ENCODE assay signal across 10 mouse cellular contexts in the genomic region with DNA sequence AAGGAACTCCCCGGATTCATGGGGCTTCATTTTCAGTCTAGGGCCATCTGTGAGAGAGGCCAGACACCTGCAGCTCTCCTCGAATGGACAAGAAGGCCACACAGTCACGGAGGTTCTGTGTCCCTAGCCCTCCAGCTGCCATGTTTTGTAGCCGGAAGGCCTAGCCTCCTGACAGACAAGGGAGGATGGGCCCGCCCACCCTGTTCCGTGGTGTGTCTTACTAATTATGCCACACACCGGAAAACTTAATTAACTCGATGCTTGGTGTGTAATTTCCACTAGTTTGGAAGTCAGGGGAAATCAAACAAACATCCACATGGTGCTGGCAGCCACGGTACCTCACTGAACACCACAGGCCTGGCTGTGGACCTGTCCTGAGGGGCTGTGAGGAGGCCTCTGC. TPM values are rescaled to one million over a fixed set of nuclear protein-coding genes. Genes with fewer than 3 reads are reported as not detected.
DNase-seq lines count a peak whose midpoint lies in the region; ATAC-seq lines count a peak whose summit lies in the region.
"Had no signal": no experiment of that assay in that cellular context is flagged by ENCODE, and none has a peak within 500 bp of the region (broad histone marks: within the 10 kb centered on the region; RNA-seq: fewer than 3 reads in every experiment).

No protein-coding gene starts in this region.

- H3K27me3 ChIP-seq in heart, embryonic 15.5 days, result no peaks in the 10 kb centered on the region
- no peaks in the 10 kb centered on the region for H3K27me3 ChIP-seq in embryonic facial prominence, embryonic 13.5 days
- H3K27me3 ChIP-seq in hindbrain, embryonic 15.5 days, result no peaks in the 10 kb centered on the region
- no peaks in the 10 kb centered on the region for H3K27me3 ChIP-seq in neural tube, embryonic 13.5 days
- H3K27me3 ChIP-seq: liver, embryonic 13.5 days; Patski had no signal

- no peak for DNase-seq in heart, postnatal 4 days
- no peak for DNase-seq in spleen, postnatal 14 days (ENCODE audit: low spot score in 2 of 2)
- no peak for DNase-seq in right cerebral cortex, adult 2 months (ENCODE audit: low spot score in 2 of 2)
- no peak for DNase-seq in adrenal gland, adult (ENCODE audit: inconsistent age in 2 of 2, low spot score in 1 of 2)
- DNase-seq: liver, embryonic 13.5 days had no signal

- ATAC-seq in heart, embryonic 15.5 days (replicated peaks; ENCODE audit: insufficient number of reproducible peaks, insufficient read depth, low FRiP score, low read depth), result no peak
- no peak for ATAC-seq in embryonic facial prominence, embryonic 13.5 days (ENCODE audit: insufficient number of reproducible peaks, insufficient read depth, low FRiP score, low TSS enrichment, low read depth)
- ATAC-seq in hindbrain, embryonic 15.5 days (ENCODE audit: low FRiP score, low read depth), result no peak
- no peak for ATAC-seq in neural tube, embryonic 13.5 days (ENCODE audit: low read depth)
- ATAC-seq: Patski had no signal

- peak overlapping the region; percentile 10; the same call in 1 of the 2 replicates for H3K27ac ChIP-seq in heart, embryonic 15.5 days
- peak overlapping the region; percentile 98 for H3K27ac ChIP-seq in embryonic facial prominence, embryonic 13.5 days
- H3K27ac ChIP-seq in hindbrain, embryonic 15.5 days (replicated peaks), result peak overlapping the region; percentile 87
- peak overlapping the region; percentile 99 for H3K27ac ChIP-seq in neural tube, embryonic 13.5 days (replicated peaks)
- H3K27ac ChIP-seq: liver, embryonic 13.5 days had no signal

- no peaks in the 10 kb centered on the region for H3K9me3 ChIP-seq in heart, embryonic 15.5 days (replicated peaks)
- H3K9me3 ChIP-seq in embryonic facial prominence, embryonic 13.5 days, result no peaks in the 10 kb centered on the region
- no peaks in the 10 kb centered on the region for H3K9me3 ChIP-seq in hindbrain, embryonic 15.5 days
- H3K9me3 ChIP-seq in neural tube, embryonic 13.5 days, result no peaks in the 10 kb centered on the region
- H3K9me3 ChIP-seq: liver, embryonic 13.5 days had no signal

- no peak overlapping the region for H3K4me3 ChIP-seq in heart, embryonic 15.5 days
- no peak overlapping the region for H3K4me3 ChIP-seq in embryonic facial prominence, embryonic 13.5 days
- no peak overlapping the region for H3K4me3 ChIP-seq in hindbrain, embryonic 15.5 days
- no peak overlapping the region for H3K4me3 ChIP-seq in neural tube, embryonic 13.5 days
- H3K4me3 ChIP-seq: liver, embryonic 13.5 days had no signal

- H3K36me3 ChIP-seq in heart, embryonic 15.5 days, result no peaks in the 10 kb centered on the region
- no peaks in the 10 kb centered on the region for H3K36me3 ChIP-seq in embryonic facial prominence, embryonic 13.5 days
- H3K36me3 ChIP-seq in hindbrain, embryonic 15.5 days, result no peaks in the 10 kb centered on the region
- H3K36me3 ChIP-seq in neural tube, embryonic 13.5 days, result no peaks in the 10 kb centered on the region
- H3K36me3 ChIP-seq: liver, embryonic 13.5 days had no signal

- WGBS in heart, embryonic 15.5 days, result 74% methylated on average over 9 of the region's 9 CpGs
- WGBS in embryonic facial prominence, embryonic 13.5 days, result 42% methylated on average over 9 of the region's 9 CpGs
- 35% methylated on average over 9 of the region's 9 CpGs for WGBS in hindbrain, embryonic 15.5 days
- WGBS in neural tube, embryonic 13.5 days, result 48% methylated on average over 9 of the region's 9 CpGs

- H3K4me2 ChIP-seq in heart, embryonic 15.5 days, result no peak overlapping the region
- no peak overlapping the region for H3K4me2 ChIP-seq in embryonic facial prominence, embryonic 13.5 days
- no peak overlapping the region for H3K4me2 ChIP-seq in hindbrain, embryonic 15.5 days
- H3K4me2 ChIP-seq in neural tube, embryonic 13.5 days, result no peak overlapping the region
- H3K4me2 ChIP-seq: liver, embryonic 13.5 days had no signal

- H3K4me1 ChIP-seq in heart, embryonic 15.5 days (replicated peaks), result peaks cover 52% of the 10 kb centered on the region
- H3K4me1 ChIP-seq in embryonic facial prominence, embryonic 13.5 days, result peaks cover 85% of the 10 kb centered on the region
- H3K4me1 ChIP-seq in hindbrain, embryonic 15.5 days (replicated peaks), result peaks cover 88% of the 10 kb centered on the region
- peaks cover 92% of the 10 kb centered on the region for H3K4me1 ChIP-seq in neural tube, embryonic 13.5 days (replicated peaks)

- no peak overlapping the region for H3K9ac ChIP-seq in heart, embryonic 15.5 days
- no peak overlapping the region for H3K9ac ChIP-seq in embryonic facial prominence, embryonic 13.5 days
- no peak overlapping the region for H3K9ac ChIP-seq in hindbrain, embryonic 15.5 days
- peak overlapping the region; percentile 17; the same call in 1 of the 2 replicates for H3K9ac ChIP-seq in neural tube, embryonic 13.5 days
- H3K9ac ChIP-seq: liver, embryonic 13.5 days had no signal

RNA-seq across cellular contexts. Expression of a gene that starts 55.4 kb away (rescaled TPM):
- polyA plus RNA-seq in heart, embryonic 15.5 days (2015; fragmentation: Nextera tagmentation; extraction: Ambion mirVana), result 1.1 and 1.5 TPM in 2 replicates
- 1 to 10 TPM; 1.7 to 3.2 TPM for total RNA-seq in heart, postnatal 4 days (2021)
- 1.9 and 2.0 TPM in 2 replicates for polyA plus RNA-seq in embryonic facial prominence, embryonic 13.5 days (2015; fragmentation: Nextera tagmentation; extraction: Ambion mirVana)
- polyA plus RNA-seq in hindbrain, embryonic 15.5 days (2015; fragmentation: Nextera tagmentation; extraction: Ambion mirVana), result 0.51 and 0.94 TPM in 2 replicates
- 0.39 and 0.98 TPM in 2 replicates for polyA plus RNA-seq in neural tube, embryonic 13.5 days (2015; fragmentation: Nextera tagmentation; extraction: Ambion mirVana)

Comparison
In these comparisons a context has a peak if more than half of its experiments do, and no peak if none do; other contexts are left out.
1. H3K27ac ChIP-seq: peak in every context shown above with its lines; median percentile 99 in neural tube, embryonic 13.5 days; 98 in embryonic facial prominence, embryonic 13.5 days; 87 in hindbrain, embryonic 15.5 days; 10 in heart, embryonic 15.5 days.